Mouse (Mus musculus) mouse trophoblast stem cell (cell line): ENCODE data around the gene Il1a.

Experiments used
- in situ Hi-C, 2 experiments: fragments of 300-500 bp; cut with MseI, MboI; formaldehyde crosslinking; loops; 2 replicates in 1 of 2; 3 replicates in 1 of 2; pipeline ENCODE4 v1.15.1; 2025

The Il1a gene

DNA sequence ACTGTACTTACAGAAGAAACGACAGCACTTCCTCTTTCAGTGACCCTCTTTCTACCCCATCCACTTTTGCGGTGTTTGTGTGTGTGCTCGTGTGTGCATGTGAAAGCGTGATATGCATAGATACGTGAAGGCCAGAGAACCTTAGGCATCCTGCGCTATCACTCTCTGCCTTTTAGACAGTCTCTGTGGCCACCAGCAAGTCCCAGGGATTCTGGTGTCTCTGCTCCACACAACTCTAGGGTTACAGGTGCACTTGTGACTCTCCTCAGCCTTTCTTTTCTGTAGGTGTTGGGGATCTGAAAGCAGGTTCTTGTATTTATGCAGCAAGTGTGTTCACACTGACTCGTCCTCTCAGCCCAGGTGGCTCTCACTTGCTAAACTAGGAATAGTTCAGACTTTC lies 44.5 kb downstream of the Il1a start:
- in situ Hi-C loops = no loop called here

DNA sequence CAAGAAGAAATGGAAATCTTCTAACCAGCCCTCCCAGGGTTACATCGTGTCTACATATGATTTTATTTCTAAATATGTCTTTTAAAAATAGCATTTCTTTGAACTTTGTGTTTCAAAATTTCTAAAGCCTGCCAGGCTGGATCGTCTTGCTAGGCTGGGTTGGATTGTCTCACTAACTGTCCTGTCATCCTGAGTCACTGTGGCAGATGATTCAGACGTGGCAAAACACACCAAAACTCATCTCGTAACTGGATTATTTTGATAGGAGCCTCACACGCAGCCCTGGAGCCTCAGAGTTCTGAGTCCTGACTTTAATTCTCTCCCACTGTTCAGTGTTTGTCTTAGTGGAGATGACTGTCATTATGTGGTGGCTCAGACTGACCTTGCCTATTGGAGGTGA lies 46.7 kb downstream of the Il1a start:
- in situ Hi-C loops = no loop called here

- in situ Hi-C loops = no loop called here
Observed at GRCm38 (mm10) chr2:129261151-129261794, 48.5 kb downstream of the Il1a start.

DNA sequence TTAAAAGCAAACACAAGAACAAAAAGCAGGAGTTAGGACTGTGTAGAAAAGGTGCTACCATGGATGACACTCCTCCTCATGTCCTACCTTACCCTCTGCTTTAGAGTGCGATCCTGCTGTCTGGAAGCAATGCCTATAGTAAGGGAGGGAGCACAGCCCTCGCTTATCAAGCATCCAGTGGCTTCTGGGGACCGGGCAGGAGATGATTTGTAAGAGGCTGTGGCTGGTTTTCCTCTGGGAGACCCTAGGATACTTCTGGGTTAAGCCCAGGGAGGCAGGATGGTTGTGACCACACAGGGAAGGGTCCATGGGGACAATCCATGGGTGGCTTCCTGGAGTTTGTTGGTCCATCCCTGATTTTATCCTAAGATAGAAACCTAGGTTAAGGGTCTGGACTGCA lies 49.1 kb downstream of the Il1a start:
- in situ Hi-C loops = no loop called here

- in situ Hi-C loops = loop anchor here in 1 of 2 experiments (5.0 kb wide), 1 partner anchor 81 kb away; no protein-coding TSS in a partner anchor
Observed at GRCm38 (mm10) chr2:129258475-129259211, 51.1 kb downstream of the Il1a start.

DNA sequence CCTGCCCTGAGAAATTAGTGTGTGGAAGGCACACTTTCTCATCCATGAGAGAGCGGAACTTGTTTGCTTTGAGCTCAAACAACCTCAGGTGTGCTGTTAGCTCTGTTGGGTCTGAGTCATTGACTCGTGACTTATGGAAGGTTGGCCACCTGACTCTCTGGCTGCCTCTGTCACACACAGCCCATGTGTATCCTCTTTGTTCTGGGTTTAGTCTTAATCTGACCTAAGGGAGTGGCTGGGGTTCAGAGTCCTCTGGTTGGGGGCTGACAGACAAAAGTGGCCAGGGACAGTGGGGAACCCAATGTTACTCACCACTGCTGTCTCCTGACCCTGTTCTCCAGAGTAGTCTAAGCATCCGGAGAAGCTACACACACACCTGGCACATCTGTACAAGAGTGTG lies 51.7 kb downstream of the Il1a start:
- in situ Hi-C loops = loop anchor here in 1 of 2 experiments (5.0 kb wide), 1 partner anchor 81 kb away; no protein-coding TSS in a partner anchor

DNA sequence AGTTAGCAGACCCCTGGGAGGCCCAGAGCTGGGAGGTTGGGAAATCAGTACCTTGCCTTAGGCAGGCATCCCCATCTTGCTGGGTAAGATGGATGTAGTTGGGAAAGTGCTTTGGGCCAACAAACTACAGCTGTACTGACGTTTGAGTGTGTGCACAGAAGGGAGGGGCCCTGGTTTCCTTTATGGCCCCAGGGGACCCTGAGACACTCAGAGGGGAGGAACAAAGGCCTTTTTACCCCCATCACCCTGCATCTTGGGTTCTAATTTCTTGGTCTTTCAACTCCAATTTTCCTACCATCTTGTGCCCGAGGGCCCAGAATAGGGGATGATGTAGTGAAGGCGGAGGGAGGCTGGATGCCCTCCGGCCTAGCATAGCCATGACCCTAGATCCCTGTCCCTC lies 53.8 kb downstream of the Il1a start:
- in situ Hi-C loops = loop anchor here in 1 of 2 experiments (5.0 kb wide), 1 partner anchor 79 kb away; no protein-coding TSS in a partner anchor

DNA sequence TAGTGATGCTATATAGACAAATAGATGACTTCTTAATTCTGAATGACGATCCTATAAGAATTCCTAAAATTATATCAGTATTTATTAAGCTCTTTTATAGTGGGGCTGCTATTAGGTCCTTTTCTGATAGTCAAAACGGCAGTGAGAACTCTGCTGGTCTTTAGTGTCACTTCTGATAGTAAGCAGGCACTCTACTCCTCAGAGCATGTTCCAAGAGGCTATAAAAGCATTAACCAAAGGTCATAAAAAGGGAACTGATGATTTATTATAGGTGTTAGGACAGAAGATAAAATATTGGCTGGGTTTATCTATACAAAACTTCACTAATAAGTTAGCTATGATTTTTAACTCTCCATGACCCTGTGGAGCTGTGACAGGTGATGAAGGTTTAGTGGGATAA lies 55.7 kb downstream of the Il1a start:
- in situ Hi-C loops = no loop called here

- in situ Hi-C loops = no loop called here
Observed at GRCm38 (mm10) chr2:129253631-129253970, 56.2 kb downstream of the Il1a start.

DNA sequence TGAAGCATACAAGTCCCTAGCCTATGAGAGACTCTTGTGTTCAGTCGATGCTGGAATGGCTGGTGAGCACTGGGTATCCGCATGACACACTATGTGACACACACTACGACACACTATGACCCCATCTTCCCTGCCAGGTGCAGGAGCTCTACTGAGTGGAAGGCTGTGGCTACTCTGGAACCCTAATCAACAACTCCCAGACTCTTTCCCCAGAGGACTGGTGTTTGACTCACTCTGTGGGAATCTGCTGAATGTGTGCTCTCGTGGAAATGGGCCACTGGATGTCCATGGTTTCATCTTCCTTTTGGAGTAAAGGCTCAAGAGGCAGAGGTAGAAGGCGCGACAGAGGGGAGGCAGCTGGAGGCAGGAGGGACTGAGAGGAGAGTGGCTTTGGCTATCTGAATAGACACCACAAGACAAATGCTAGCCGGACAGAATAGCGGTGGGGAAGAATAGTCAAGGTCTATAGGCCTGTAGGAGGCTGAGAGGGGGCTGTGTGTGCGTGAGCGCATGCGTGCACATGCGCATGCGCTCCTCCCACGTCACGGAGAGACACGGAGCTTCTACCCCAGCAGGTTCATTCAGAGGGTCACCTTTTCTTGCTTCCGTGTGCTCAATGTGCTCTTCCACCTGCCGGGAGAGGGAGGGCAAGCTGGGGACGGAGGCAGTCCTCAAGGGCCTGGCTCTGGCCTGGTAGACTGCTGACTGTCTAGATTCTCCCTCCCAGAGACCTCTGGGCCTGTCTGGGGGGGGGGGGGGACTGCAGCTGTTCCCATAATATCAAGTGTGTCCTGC lies 56.7 kb downstream of the Il1a start:
- in situ Hi-C loops = no loop called here
